Mouse (Mus musculus): ENCODE measurements around the gene Trmt112. TPM values are rescaled to one million over a fixed set of nuclear protein-coding genes. Genes with fewer than 3 reads are reported as not detected.
"Not testable (repeated sequence)": the region's sequence is repeated elsewhere in the genome, so short reads cannot be mapped to it uniquely, and the experiment has no call there.

Gene Trmt112
- total and polyA plus RNA-seq, 3 experiments = 32.0 to 67.9 (median 38.5) TPM

GRCm38 (mm10) chr19:6892512-6892911 is 17.0 kb upstream of the Trmt112 start:
- intact Hi-C loops (cut with DNase I) = no loop called here
- Histone ChIP-seq H3K9ac (ENCODE audit: low read depth, low read length) (no peak overlapping the region), H3K27me3 (ENCODE audit: control insufficient read depth, insufficient read depth, low read length) (no peaks in the 10 kb centered on the region), H3K4me1 (ENCODE audit: control insufficient read depth, insufficient read depth, low read length) (peaks cover 1% of the 10 kb centered on the region; the same call in 1 of the 2 replicates), H3K4me3 (no peak overlapping the region), H3K27ac (no peak overlapping the region), H3K79me2 (replicated peaks; ENCODE audit: control insufficient read depth, insufficient read depth, low read length) (no peaks in the 10 kb centered on the region), H3K36me3 (ENCODE audit: control insufficient read depth, insufficient read depth, low read length) (no peaks in the 10 kb centered on the region)
- TF ChIP-seq POLR2A (IDR thresholded peaks at IDR 0.05; ENCODE audit: insufficient read depth, low read depth, low read length) (no peak), CTCF (IDR thresholded peaks at IDR 0.05) (no peak), EP300 (IDR thresholded peaks at IDR 0.05; ENCODE audit: insufficient read depth, low read depth, low read length) (no peak)
- 60% methylated on average over 4 of the region's 4 CpGs for WGBS
- no peak for DNase-seq

DNA sequence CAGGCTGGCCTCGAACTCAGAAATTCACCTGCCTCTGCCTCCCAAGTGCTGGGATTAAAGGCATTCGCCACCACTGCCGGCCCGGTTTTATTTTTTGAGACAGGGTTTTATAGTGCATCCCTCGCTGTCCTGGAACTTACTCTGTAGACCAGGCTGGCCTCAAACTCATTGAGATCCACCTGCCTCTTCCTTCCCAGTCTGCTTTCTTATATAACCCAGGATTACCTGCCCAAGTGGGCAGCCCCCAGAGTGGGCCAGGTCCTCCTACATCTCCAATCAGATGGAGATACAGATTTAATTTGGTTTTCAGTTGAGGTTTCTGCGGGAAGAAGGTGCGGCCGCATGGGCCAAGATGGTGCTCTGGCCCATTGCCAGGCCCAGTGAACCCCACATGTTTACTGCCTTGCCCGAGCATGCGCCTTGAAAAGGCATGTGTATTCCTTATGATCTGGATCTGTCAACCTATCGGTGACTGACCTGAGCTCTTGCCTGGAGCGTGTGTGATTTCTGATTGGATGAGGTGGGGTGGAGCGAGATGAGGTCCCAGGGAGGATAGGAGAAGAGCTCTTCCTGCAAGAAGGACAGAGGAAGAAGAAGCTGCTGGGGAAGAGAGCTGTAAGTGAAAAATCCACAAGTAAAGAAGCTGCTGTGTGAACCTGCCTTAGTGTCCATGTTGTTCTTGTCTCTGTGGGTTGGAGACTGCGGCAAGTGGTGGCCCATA is 15.6 kb upstream of the Trmt112 start:
- Histone ChIP-seq H3K4me3 (no peak overlapping the region), H3K36me3 (ENCODE audit: control insufficient read depth, insufficient read depth, low read length) (no peaks in the 10 kb centered on the region), H3K79me2 (replicated peaks; ENCODE audit: control insufficient read depth, insufficient read depth, low read length) (no peaks in the 10 kb centered on the region), H3K9ac (ENCODE audit: low read depth, low read length) (no peak overlapping the region), H3K4me1 (ENCODE audit: control insufficient read depth, insufficient read depth, low read length) (peaks cover 1% of the 10 kb centered on the region; the same call in 1 of the 2 replicates), H3K27ac (no peak overlapping the region), H3K27me3 (ENCODE audit: control insufficient read depth, insufficient read depth, low read length) (no peaks in the 10 kb centered on the region)
- DNase-seq = no peak
- TF ChIP-seq CTCF (IDR thresholded peaks at IDR 0.05) (no peak), POLR2A (IDR thresholded peaks at IDR 0.05; ENCODE audit: insufficient read depth, low read depth, low read length) (no peak), EP300 (IDR thresholded peaks at IDR 0.05; ENCODE audit: insufficient read depth, low read depth, low read length) (no peak)
- WGBS = 93% methylated on average over 14 of the region's 14 CpGs
- intact Hi-C loops (cut with DNase I) = no loop called here

- H3K27me3 ChIP-seq (ENCODE audit: control insufficient read depth, insufficient read depth, low read length); H3K79me2 ChIP-seq (replicated peaks; ENCODE audit: control insufficient read depth, insufficient read depth, low read length); intact Hi-C loops (cut with DNase I); H3K4me3 ChIP-seq; H3K9ac ChIP-seq (ENCODE audit: low read depth, low read length); DNase-seq; H3K36me3 ChIP-seq (ENCODE audit: control insufficient read depth, insufficient read depth, low read length); H3K4me1 ChIP-seq (ENCODE audit: control insufficient read depth, insufficient read depth, low read length); H3K27ac ChIP-seq: not testable (repeated sequence)
- 58% methylated on average over 18 of the region's 18 CpGs for WGBS
Measured at GRCm38 (mm10) chr19:6895608-6896305, 13.7 kb upstream of the Trmt112 start.

DNA sequence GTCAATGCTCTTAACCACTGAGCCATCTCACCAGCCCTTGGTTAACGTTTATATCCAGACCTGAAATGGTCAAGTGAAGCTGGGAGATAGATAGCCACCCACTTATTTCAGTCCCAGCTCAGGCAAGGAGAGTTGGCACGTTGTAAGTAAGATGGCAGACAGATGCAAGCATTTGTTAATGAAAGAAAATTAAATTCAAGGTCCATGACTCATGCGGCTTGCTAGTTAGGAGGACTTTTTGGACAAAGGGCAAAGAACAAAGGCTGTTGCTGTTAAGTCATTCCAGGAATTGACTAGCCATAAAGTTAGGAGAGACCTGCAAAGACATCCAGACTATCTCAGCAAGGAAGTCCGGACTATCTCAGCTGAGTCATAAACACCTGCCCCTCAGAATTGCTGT is 9.9 kb upstream of the Trmt112 start:
- no peaks in the 10 kb centered on the region for H3K27me3 ChIP-seq (ENCODE audit: control insufficient read depth, insufficient read depth, low read length)
- H3K4me3 ChIP-seq = no peak overlapping the region
- H3K27ac ChIP-seq = no peak overlapping the region
- no peaks in the 10 kb centered on the region for H3K36me3 ChIP-seq (ENCODE audit: control insufficient read depth, insufficient read depth, low read length)
- H3K4me1 ChIP-seq (ENCODE audit: control insufficient read depth, insufficient read depth, low read length) = peaks cover 1% of the 10 kb centered on the region; the same call in 1 of the 2 replicates
- no peaks in the 10 kb centered on the region for H3K79me2 ChIP-seq (replicated peaks; ENCODE audit: control insufficient read depth, insufficient read depth, low read length)
- no peak overlapping the region for H3K9ac ChIP-seq (ENCODE audit: low read depth, low read length)
- intact Hi-C loops (cut with DNase I) = no loop called here
- 80% methylated on average over 4 of the region's 4 CpGs for WGBS
- DNase-seq = no peak
- TF ChIP-seq POLR2A (IDR thresholded peaks at IDR 0.05; ENCODE audit: insufficient read depth, low read depth, low read length) = no peak
- TF ChIP-seq EP300 (IDR thresholded peaks at IDR 0.05; ENCODE audit: insufficient read depth, low read depth, low read length) = no peak
- TF ChIP-seq CTCF (IDR thresholded peaks at IDR 0.05) = no peak

DNA sequence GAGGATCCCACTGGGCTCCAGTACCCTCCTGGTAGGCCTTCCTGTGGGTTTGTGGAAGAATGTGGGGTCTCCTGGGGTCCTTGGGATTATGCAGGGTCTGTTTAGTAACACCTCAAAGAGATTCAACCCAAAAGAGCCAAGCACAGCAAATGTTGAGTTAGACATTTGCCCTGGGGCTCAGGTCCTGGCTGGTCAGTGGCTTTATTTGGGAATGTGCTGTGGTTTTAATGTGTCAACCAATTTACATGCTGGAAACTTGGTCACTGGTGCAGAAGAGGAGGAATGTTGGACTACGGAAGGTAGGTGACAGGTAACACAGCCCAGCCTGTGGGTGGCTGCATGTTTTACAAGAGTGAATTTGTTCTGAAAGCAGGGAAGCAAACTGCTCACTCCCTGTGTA is 6.5 kb upstream of the Trmt112 start:
- no peak for DNase-seq
- H3K27ac ChIP-seq = no peak overlapping the region
- no peaks in the 10 kb centered on the region for H3K36me3 ChIP-seq (ENCODE audit: control insufficient read depth, insufficient read depth, low read length)
- no peak overlapping the region for H3K9ac ChIP-seq (ENCODE audit: low read depth, low read length)
- no peak overlapping the region for H3K4me3 ChIP-seq
- no peaks in the 10 kb centered on the region for H3K27me3 ChIP-seq (ENCODE audit: control insufficient read depth, insufficient read depth, low read length)
- no peaks in the 10 kb centered on the region; the same call in 1 of the 2 replicates for H3K79me2 ChIP-seq (replicated peaks; ENCODE audit: control insufficient read depth, insufficient read depth, low read length)
- WGBS = 97% methylated on average over 1 of the region's 1 CpGs
- TF ChIP-seq CTCF (IDR thresholded peaks at IDR 0.05) = no peak
- TF ChIP-seq EP300 (IDR thresholded peaks at IDR 0.05; ENCODE audit: insufficient read depth, low read depth, low read length) = no peak
- no peak for TF ChIP-seq POLR2A (IDR thresholded peaks at IDR 0.05; ENCODE audit: insufficient read depth, low read depth, low read length)
- intact Hi-C loops (cut with DNase I) = no loop called here
- H3K4me1 ChIP-seq (ENCODE audit: control insufficient read depth, insufficient read depth, low read length) = peaks cover 3% of the 10 kb centered on the region; the same call in 1 of the 2 replicates

GRCm38 (mm10) chr19:6904846-6905245 is 4.7 kb upstream of the Trmt112 start:
- intact Hi-C loops (cut with DNase I) = no loop called here
- 76% methylated on average over 2 of the region's 2 CpGs for WGBS
- no peaks in the 10 kb centered on the region; the same call in 1 of the 2 replicates for H3K79me2 ChIP-seq (replicated peaks; ENCODE audit: control insufficient read depth, insufficient read depth, low read length)
- no peak overlapping the region for H3K9ac ChIP-seq (ENCODE audit: low read depth, low read length)
- no peak overlapping the region for H3K4me3 ChIP-seq
- TF ChIP-seq CTCF (IDR thresholded peaks at IDR 0.05) (no peak), POLR2A (IDR thresholded peaks at IDR 0.05; ENCODE audit: insufficient read depth, low read depth, low read length) (no peak), EP300 (IDR thresholded peaks at IDR 0.05; ENCODE audit: insufficient read depth, low read depth, low read length) (no peak)
- no peak overlapping the region for H3K27ac ChIP-seq
- DNase-seq = peak in 1 of 2 experiments; percentile 2
- no peaks in the 10 kb centered on the region for H3K27me3 ChIP-seq (ENCODE audit: control insufficient read depth, insufficient read depth, low read length)
- peaks cover 6% of the 10 kb centered on the region for H3K4me1 ChIP-seq (ENCODE audit: control insufficient read depth, insufficient read depth, low read length)
- H3K36me3 ChIP-seq (ENCODE audit: control insufficient read depth, insufficient read depth, low read length) = no peaks in the 10 kb centered on the region

Data from heart, adult 2 months (tissue).